Mouse (Mus musculus): Measurements from ENCODE around the gene Mpp3. TPM values are rescaled to one million over a fixed set of nuclear protein-coding genes. Genes with fewer than 3 reads are reported as not detected.

The Mpp3 gene
- 0.44 TPM for polyA plus RNA-seq (2014; fragmentation: Illumina TruSeq; extraction: RNeasy Lipid Tissue Mini Kit (QIAGEN cat#74804); ENCODE audit: low read depth, low replicate concordance)

GRCm38 (mm10) chr11:102028087-102028816 is at the start of gene Mpp3:
TSS of gene Mpp3 (minus strand) at chr11:102028461.

GRCm38 (mm10) chr11:102041350-102041949 is 13.2 kb upstream of the Mpp3 start, which contains the start of gene Cd300lg:
TSS of gene Cd300lg (plus strand) at chr11:102041509.

DNA sequence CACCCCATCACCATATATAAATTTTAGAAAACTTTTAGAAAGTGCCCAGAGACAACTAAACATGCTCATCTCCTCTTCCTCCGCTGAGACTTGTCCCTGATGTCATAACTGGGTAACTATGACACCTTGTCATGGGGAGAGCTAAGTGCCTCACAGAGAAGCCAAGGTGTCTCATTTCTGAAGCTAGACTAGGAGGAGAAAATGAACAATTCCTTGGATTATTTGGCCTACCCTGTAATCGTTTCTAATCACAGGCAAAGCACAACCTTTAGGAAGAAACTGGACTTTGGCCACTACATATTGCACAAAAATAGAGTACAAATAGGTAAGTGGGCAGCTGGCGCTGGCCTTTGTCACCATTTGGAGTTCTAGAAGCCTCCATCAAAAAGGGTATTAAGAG is 41.3 kb downstream of the Mpp3 start, which contains the start of gene Dusp3:
Gene Dusp3 (minus strand): TSS at position 101 of the 400 bp plus-strand sequence.

GRCm38 (mm10) chr11:101984054-101985025 is 43.9 kb downstream of the Mpp3 start, which contains the start of gene Cfap97d1:
TSS of gene Cfap97d1 (plus strand) at chr11:101984279.

GRCm38 (mm10) chr11:101966965-101967614 is 61.2 kb downstream of the Mpp3 start, which contains the start of gene Sost:
TSS of gene Sost (minus strand) at chr11:101967015.

Other genes starting within 250 kb of the Mpp3 start
- not detected for gene Etv4, start 243.1 kb downstream of the Mpp3 start, polyA plus RNA-seq (2014; fragmentation: Illumina TruSeq; extraction: RNeasy Lipid Tissue Mini Kit (QIAGEN cat#74804); ENCODE audit: low read depth, low replicate concordance)
- gene Meox1, start 134.1 kb downstream of the Mpp3 start, polyA plus RNA-seq (2014; fragmentation: Illumina TruSeq; extraction: RNeasy Lipid Tissue Mini Kit (QIAGEN cat#74804); ENCODE audit: low read depth, low replicate concordance), result 2.7 TPM
- 0.28 TPM for gene Sost, start 61.4 kb downstream of the Mpp3 start, polyA plus RNA-seq (2014; fragmentation: Illumina TruSeq; extraction: RNeasy Lipid Tissue Mini Kit (QIAGEN cat#74804); ENCODE audit: low read depth, low replicate concordance)
- gene Cfap97d1, start 44.2 kb downstream of the Mpp3 start, polyA plus RNA-seq (2014; fragmentation: Illumina TruSeq; extraction: RNeasy Lipid Tissue Mini Kit (QIAGEN cat#74804); ENCODE audit: low read depth, low replicate concordance), result not detected
- gene Dusp3, start 41.4 kb downstream of the Mpp3 start, polyA plus RNA-seq (2014; fragmentation: Illumina TruSeq; extraction: RNeasy Lipid Tissue Mini Kit (QIAGEN cat#74804); ENCODE audit: low read depth, low replicate concordance), result 32.9 TPM
- gene Cd300lg, start 13.0 kb upstream of the Mpp3 start, polyA plus RNA-seq (2014; fragmentation: Illumina TruSeq; extraction: RNeasy Lipid Tissue Mini Kit (QIAGEN cat#74804); ENCODE audit: low read depth, low replicate concordance), result 19.1 TPM
- 0.49 TPM for gene Mpp2, start 60.1 kb upstream of the Mpp3 start, polyA plus RNA-seq (2014; fragmentation: Illumina TruSeq; extraction: RNeasy Lipid Tissue Mini Kit (QIAGEN cat#74804); ENCODE audit: low read depth, low replicate concordance)
- gene Ppy, start 72.9 kb upstream of the Mpp3 start, polyA plus RNA-seq (2014; fragmentation: Illumina TruSeq; extraction: RNeasy Lipid Tissue Mini Kit (QIAGEN cat#74804); ENCODE audit: low read depth, low replicate concordance), result not detected
- not detected for gene Pyy, start 79.4 kb upstream of the Mpp3 start, polyA plus RNA-seq (2014; fragmentation: Illumina TruSeq; extraction: RNeasy Lipid Tissue Mini Kit (QIAGEN cat#74804); ENCODE audit: low read depth, low replicate concordance)
- not detected for gene Nags, start 117.1 kb upstream of the Mpp3 start, polyA plus RNA-seq (2014; fragmentation: Illumina TruSeq; extraction: RNeasy Lipid Tissue Mini Kit (QIAGEN cat#74804); ENCODE audit: low read depth, low replicate concordance)
- gene Tmem101, start 127.9 kb upstream of the Mpp3 start, polyA plus RNA-seq (2014; fragmentation: Illumina TruSeq; extraction: RNeasy Lipid Tissue Mini Kit (QIAGEN cat#74804); ENCODE audit: low read depth, low replicate concordance), result 2.8 TPM
- 31.2 TPM for gene Lsm12, start 156.8 kb upstream of the Mpp3 start, polyA plus RNA-seq (2014; fragmentation: Illumina TruSeq; extraction: RNeasy Lipid Tissue Mini Kit (QIAGEN cat#74804); ENCODE audit: low read depth, low replicate concordance)
- gene G6pc3, start 161.2 kb upstream of the Mpp3 start, polyA plus RNA-seq (2014; fragmentation: Illumina TruSeq; extraction: RNeasy Lipid Tissue Mini Kit (QIAGEN cat#74804); ENCODE audit: low read depth, low replicate concordance), result 0.93 TPM
- gene Hdac5, start 201.7 kb upstream of the Mpp3 start, polyA plus RNA-seq (2014; fragmentation: Illumina TruSeq; extraction: RNeasy Lipid Tissue Mini Kit (QIAGEN cat#74804); ENCODE audit: low read depth, low replicate concordance), result 0.44 TPM
- not detected for gene BC030867, start 220.4 kb upstream of the Mpp3 start, polyA plus RNA-seq (2014; fragmentation: Illumina TruSeq; extraction: RNeasy Lipid Tissue Mini Kit (QIAGEN cat#74804); ENCODE audit: low read depth, low replicate concordance)
- not detected for gene Asb16, start 240.3 kb upstream of the Mpp3 start, polyA plus RNA-seq (2014; fragmentation: Illumina TruSeq; extraction: RNeasy Lipid Tissue Mini Kit (QIAGEN cat#74804); ENCODE audit: low read depth, low replicate concordance)